Mouse (Mus musculus): ENCODE measurements around the gene Cit.

Cit gene

GRCm38 (mm10) chr5:115909106-115909505 is 64.0 kb downstream of the Cit start:
- peak; percentile 61 for DNase-seq (ENCODE audit: low read depth, low spot score)

GRCm38 (mm10) chr5:115910491-115910890 is 65.4 kb downstream of the Cit start:
- DNase-seq (ENCODE audit: low read depth, low spot score): no peak

- no peak for DNase-seq (ENCODE audit: low read depth, low spot score)
These were observed 70.4 kb downstream of the Cit start for GRCm38 (mm10) chr5:115915481-115915880.

DNA sequence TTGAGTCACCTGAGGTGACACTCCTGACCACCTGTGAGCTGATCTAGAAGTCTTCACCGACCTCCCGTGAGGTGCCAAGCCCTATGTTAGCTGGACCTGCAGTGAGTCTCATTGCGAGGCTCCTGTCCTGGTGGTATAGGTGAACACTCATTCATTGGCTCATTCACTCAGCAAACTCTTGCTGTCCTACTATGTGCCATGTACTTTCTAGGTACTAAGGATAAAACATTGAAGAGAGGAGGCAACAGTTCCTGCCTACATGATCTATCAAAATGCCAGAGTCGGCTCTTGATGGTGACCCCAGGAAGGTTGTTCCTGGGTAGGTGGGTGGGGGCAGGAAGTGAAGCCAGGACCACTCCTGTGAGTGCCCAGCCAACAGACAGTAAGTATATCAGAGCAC is 72.9 kb downstream of the Cit start:
- no peak for DNase-seq (ENCODE audit: low read depth, low spot score)

DNA sequence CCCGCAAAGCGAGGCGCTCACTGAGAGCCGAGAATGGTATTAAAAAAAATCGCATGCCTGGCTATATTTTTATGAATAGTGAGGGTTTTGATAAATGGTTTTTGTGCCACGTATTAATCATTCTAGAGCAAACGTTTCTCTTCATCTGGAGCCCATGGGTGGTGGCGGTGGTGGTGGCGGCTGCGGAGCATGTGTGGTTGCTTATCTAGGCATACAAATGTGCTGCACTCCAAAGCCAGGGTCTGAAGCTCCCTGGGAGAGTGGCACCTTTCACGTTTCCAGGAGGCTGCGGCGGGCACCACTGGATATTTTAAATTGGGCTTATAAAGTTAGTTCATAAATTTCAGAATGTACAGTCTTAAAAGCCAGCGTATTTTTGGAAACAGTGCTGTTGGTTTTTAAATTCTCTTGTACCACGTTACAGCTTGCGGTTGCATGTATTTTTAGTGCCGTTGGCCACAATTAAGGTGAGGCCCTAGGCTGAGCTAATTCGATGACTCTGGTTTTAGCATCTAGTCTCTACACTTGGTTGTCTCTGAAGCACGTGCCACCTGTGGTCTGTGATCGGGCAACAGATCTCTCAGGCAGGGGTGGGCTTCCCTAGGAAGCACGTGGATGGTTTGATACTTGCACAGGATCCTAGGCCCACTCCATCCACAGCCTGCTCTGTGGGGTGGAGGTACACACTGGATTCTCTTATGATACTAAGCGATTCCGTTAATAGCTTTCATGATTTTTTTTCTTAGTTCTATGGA is 73.7 kb downstream of the Cit start:
- DNase-seq (ENCODE audit: low read depth, low spot score): no peak

DNA sequence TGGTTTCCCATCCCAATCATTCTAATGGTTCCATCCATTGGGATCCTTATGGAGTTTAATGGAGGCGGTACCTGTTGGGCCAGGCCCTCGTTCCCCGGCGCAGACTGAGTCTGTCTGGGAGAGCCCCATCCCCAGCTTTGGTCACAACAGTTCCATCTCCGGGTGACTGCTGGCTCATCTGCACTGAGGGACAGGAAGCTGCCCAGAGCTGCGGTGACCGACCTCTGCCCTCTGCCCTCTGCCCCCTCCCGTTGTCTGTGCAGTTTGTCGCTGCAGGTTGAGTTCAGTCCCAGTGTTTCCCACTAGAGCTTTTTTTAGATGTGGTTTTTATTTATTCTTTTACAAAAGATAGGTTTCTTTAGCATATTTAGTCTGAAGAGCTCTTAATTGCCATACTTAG is 76.9 kb downstream of the Cit start:
- no peak for DNase-seq (ENCODE audit: low read depth, low spot score)

- DNase-seq (ENCODE audit: low read depth, low spot score): no peak
These were observed 79.9 kb downstream of the Cit start for GRCm38 (mm10) chr5:115924946-115925345.

DNA sequence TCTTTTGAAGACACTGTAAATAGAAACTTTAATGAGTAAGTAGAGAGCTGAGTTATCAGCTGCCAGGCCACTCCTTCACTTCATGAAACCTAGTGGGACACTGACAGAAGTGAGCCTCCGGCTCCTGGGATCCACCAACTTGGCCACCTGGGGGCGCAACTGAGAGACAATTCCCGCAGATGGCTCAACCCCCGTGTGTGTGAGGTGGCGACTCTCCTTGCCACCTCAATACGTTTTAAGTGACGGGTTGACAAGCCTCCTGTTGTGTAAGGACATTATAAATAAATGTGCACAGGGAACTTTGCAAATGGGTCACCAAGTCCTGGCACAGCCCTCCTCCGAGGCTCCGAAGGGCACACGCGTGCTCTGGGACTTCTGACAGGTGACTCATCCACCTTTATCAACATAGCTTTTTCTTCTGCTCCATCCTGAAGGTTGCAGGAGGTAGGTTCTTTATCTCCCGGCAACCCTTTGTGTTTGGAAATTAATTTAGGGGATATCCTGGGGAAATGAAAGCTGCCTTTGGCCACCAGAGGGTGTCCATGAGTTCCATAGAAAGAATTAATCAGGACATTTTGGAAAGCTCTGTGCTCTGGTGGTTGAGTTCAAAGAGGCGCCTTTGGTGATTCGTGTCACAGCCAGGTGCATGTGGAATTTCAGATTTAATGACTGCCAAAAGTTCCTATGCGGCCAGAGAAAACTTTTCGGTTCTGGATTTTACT is 83.9 kb downstream of the Cit start:
- DNase-seq (ENCODE audit: low read depth, low spot score): no peak

GRCm38 (mm10) chr5:115932325-115932724 is 87.2 kb downstream of the Cit start:
- no peak for DNase-seq (ENCODE audit: low read depth, low spot score)

- DNase-seq (ENCODE audit: low read depth, low spot score): no peak
These were observed 91.8 kb downstream of the Cit start for GRCm38 (mm10) chr5:115936851-115937250.

DNA sequence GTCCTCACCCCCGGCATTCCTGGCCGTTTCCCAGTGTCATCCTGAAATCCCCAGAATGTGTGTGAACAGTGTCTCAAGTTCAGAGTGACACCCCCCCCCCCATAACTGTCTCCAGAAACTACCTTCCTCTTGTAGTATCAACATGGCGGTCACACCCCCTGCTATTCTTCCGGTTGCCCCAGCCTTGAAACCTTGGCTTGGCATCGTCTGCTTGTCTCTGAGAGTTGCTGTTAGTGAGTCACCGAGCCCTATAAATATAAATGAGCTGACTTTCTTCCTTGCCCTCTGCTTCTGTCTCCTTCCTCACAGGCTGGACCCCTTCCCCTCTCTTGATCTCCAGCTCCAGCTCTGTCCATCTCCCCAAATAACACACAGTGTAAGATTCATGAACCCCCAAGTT is 92.5 kb downstream of the Cit start:
- DNase-seq (ENCODE audit: low read depth, low spot score): no peak

DNA sequence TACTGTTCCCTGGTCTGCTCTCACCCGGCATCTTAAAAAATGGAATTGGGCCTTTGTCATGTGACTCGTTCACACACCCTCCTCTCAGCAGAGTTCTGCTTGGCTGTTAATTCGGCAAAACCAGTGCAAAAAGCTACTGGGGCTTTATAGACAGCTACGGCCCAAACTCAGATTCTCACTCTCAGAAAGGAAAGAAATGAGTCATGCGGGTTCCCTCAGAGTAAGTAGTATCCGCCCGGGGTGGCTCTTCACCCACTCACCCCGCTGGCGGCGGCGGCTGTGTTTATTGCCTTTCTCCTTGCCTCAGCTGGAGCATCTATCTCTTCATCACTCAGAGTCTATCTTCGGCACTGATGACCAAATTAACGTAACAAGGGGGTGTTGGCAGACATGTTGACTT is 93.9 kb downstream of the Cit start:
- DNase-seq (ENCODE audit: low read depth, low spot score): no peak

GRCm38 (mm10) chr5:115942389-115942788 is 97.3 kb downstream of the Cit start:
- no peak for DNase-seq (ENCODE audit: low read depth, low spot score)

GRCm38 (mm10) chr5:115944791-115945490 is 99.9 kb downstream of the Cit start:
- DNase-seq (ENCODE audit: low read depth, low spot score): no peak

- DNase-seq (ENCODE audit: low read depth, low spot score): no peak
These were observed 102.7 kb downstream of the Cit start for GRCm38 (mm10) chr5:115947622-115948353.

GRCm38 (mm10) chr5:115950936-115951335 is 105.9 kb downstream of the Cit start:
- DNase-seq (ENCODE audit: low read depth, low spot score): no peak

- no peak for DNase-seq (ENCODE audit: low read depth, low spot score)
These were observed 108.1 kb downstream of the Cit start for GRCm38 (mm10) chr5:115953173-115953572.

- DNase-seq (ENCODE audit: low read depth, low spot score): no peak
These were observed 109.0 kb downstream of the Cit start for GRCm38 (mm10) chr5:115954084-115954483.

GRCm38 (mm10) chr5:115954549-115954948 is 109.5 kb downstream of the Cit start:
- DNase-seq (ENCODE audit: low read depth, low spot score): no peak

GRCm38 (mm10) chr5:115955131-115955530 is 110.1 kb downstream of the Cit start:
- peak; percentile 73 for DNase-seq (ENCODE audit: low read depth, low spot score)

DNA sequence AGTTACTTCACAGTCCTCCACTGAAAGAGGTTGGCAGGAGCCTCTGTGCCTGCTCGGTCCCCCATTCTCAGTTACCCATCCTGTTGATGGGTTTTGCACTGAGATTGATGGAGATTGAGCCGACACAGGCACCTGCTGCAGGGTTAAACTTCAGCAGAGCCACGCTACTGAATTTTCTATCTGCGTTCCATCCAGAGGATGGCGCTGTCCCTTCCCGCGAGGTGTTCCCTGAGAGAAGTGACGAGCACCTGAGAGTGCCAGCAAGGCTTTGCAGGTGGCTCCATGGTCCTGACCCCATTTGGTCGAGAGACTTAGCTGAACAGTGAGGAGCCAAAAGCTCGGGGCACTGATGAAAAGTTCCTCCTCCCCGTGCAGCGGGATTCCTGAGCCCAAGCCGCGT is 111.0 kb downstream of the Cit start:
- DNase-seq (ENCODE audit: low read depth, low spot score): no peak

DNA sequence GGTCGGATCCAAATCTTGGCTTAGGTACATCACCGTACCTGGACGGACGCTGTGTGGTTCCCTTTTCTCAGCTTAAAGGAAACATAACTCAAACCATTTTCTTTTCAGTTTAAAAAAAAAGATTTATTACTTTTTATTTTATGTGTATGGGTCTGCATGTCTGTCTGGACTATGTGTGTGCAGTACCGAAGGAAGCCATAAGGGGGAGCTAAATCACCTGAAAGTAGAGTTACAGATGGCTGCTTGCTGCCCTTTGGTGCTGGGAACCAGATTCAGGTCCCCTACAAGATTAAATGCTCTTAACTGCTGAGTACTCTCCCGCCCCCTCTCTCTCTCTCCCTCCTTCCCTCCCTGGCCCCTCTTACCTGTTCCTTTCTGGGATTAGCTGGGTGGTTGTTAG is 112.1 kb downstream of the Cit start:
- DNase-seq (ENCODE audit: low read depth, low spot score): no peak
